Mouse (Mus musculus) hindbrain, embryonic 11.5 days (tissue): ENCODE results near the gene Iqsec1. TPM values are rescaled to one million over a fixed set of nuclear protein-coding genes. Genes with fewer than 3 reads are reported as not detected.

Source experiments
- ATAC-seq: fragments of 200-750 bp; cut with Nextera tagmentation; 2 replicates; pipeline ENCODE4 v1.8.0; 2017; ENCODE audit warnings: mild to moderate bottlenecking, moderate TSS enrichment, moderate library complexity; ENCODE audit not compliant: low FRiP score
- DNase-seq: peaks from one replicate; pipeline ENCODE4 v3.0.0-alpha.2; 2015; ENCODE audit warnings: low spot score
- H3K27ac ChIP-seq: fragments of 300-500 bp; sonication (generic); 2 replicates; pipeline ENCODE4 v1.5.1; 2014; ENCODE audit warnings: mild to moderate bottlenecking, low read depth, low read length
- H3K27me3 ChIP-seq: fragments of 300-500 bp; sonication (generic); 2 replicates; pipeline ENCODE4 v1.6.1; 2014; ENCODE audit warnings: mild to moderate bottlenecking, low read length, moderate library complexity, mixed read lengths; ENCODE audit not compliant: control insufficient read depth, insufficient read depth
- H3K36me3 ChIP-seq: fragments of 300-500 bp; sonication (generic); 2 replicates; pipeline ENCODE4 v1.6.1; 2014; ENCODE audit warnings: mild to moderate bottlenecking, low read length, moderate library complexity, mixed read lengths; ENCODE audit not compliant: control insufficient read depth, insufficient read depth
- H3K4me1 ChIP-seq: fragments of 300-500 bp; sonication (generic); replicated peaks from 2 replicates; pipeline ENCODE4 v1.6.1; 2014; ENCODE audit warnings: low read length, mixed read lengths; ENCODE audit not compliant: control insufficient read depth, insufficient read depth
- H3K4me2 ChIP-seq: fragments of 300-500 bp; sonication (generic); replicated peaks from 2 replicates; pipeline ENCODE4 v1.6.1; 2014; ENCODE audit warnings: mild to moderate bottlenecking, low read depth, low read length
- H3K4me3 ChIP-seq: fragments of 300-500 bp; sonication (generic); 2 replicates; pipeline ENCODE4 v1.5.1; 2014; ENCODE audit warnings: low read depth, low read length
- H3K9ac ChIP-seq: fragments of 300-500 bp; sonication (generic); 2 replicates; pipeline ENCODE4 v1.6.1; 2014; ENCODE audit warnings: low read depth, low read length
- H3K9me3 ChIP-seq: fragments of 300-500 bp; sonication (generic); 2 replicates; pipeline ENCODE4 v1.6.1; 2016; ENCODE audit warnings: low read length; ENCODE audit not compliant: control insufficient read depth
- WGBS: fragments of 180-500 bp; shearing (Covaris S2); extraction: QIAGEN DNeasy Blood & Tissue Kit; methylation state at CpG from one replicate; pipeline ENCODE4 v1.1.7; 2014; 5-methylcytosine and 5-hydroxymethylcytosine counted together
- polyA plus RNA-seq: library from polyadenylated mRNA; unstranded; fragments of >200 nt; fragmentation: Nextera tagmentation; extraction: Ambion mirVana; gene quantifications from 2 replicates; pipeline ENCODE4 v1.2.1, GENCODE M21; 2014

Gene Iqsec1
- polyA plus RNA-seq, 1 experiment from 2014 or later, result 22.4 TPM

DNA sequence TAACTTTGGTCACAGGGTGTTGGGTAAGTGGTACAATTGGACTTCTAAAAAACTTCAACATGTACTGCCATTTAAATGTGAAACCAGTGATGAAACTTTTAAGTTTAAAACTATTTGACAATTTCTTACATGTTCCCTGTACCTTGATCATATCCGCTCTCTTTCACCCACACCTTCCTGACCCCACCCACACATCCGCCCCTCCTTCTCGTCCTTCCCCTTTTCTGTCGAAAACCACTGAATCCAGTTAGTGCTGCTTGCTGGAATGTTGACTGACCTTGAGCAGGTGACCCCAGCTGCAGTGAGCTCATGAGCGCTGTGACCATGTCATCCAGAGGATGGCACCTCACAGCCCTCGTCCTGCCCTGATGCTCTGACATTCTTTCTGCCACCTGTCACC lies 359.0 kb downstream of the Iqsec1 start:
- no peak overlapping the region for H3K4me3 ChIP-seq
- H3K4me2 ChIP-seq, result no peak overlapping the region
- no peak for DNase-seq
- H3K36me3 ChIP-seq, result no peaks in the 10 kb centered on the region
- H3K9me3 ChIP-seq, result no peaks in the 10 kb centered on the region
- H3K4me1 ChIP-seq, result no peaks in the 10 kb centered on the region
- no peak overlapping the region for H3K9ac ChIP-seq
- 93% methylated on average over 6 of the region's 6 CpGs for WGBS
- no peak for ATAC-seq
- H3K27ac ChIP-seq, result no peak overlapping the region
- H3K27me3 ChIP-seq, result no peaks in the 10 kb centered on the region

DNA sequence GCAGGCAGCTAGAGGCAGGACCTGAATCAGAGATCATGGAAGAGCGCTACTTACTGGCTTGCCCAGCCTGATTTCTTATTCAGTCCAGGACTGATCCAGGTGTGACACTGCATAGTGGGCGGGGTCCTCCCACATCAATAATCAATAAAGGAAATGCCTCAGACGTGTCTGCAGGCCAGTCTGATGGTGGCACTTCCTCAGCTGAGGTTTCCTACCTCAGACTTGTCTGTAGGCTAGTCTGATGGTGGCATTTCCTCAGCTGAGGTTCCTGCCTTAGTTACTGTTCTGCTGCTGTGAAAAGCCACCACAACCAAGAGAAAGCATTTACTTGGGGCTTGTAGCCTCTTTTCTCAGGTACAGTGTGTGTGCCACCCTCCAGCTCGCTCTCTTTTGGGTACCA lies 360.9 kb downstream of the Iqsec1 start:
- DNase-seq (no peak), ATAC-seq (no peak)
- no peaks in the 10 kb centered on the region for H3K36me3 ChIP-seq
- H3K9me3 ChIP-seq, result no peaks in the 10 kb centered on the region
- WGBS, result 82% methylated on average over 4 of the region's 4 CpGs
- H3K4me2 ChIP-seq, result no peak overlapping the region
- H3K27ac ChIP-seq, result no peak overlapping the region
- H3K27me3 ChIP-seq, result no peaks in the 10 kb centered on the region
- H3K4me3 ChIP-seq, result no peak overlapping the region
- H3K9ac ChIP-seq, result no peak overlapping the region
- no peaks in the 10 kb centered on the region for H3K4me1 ChIP-seq

DNA sequence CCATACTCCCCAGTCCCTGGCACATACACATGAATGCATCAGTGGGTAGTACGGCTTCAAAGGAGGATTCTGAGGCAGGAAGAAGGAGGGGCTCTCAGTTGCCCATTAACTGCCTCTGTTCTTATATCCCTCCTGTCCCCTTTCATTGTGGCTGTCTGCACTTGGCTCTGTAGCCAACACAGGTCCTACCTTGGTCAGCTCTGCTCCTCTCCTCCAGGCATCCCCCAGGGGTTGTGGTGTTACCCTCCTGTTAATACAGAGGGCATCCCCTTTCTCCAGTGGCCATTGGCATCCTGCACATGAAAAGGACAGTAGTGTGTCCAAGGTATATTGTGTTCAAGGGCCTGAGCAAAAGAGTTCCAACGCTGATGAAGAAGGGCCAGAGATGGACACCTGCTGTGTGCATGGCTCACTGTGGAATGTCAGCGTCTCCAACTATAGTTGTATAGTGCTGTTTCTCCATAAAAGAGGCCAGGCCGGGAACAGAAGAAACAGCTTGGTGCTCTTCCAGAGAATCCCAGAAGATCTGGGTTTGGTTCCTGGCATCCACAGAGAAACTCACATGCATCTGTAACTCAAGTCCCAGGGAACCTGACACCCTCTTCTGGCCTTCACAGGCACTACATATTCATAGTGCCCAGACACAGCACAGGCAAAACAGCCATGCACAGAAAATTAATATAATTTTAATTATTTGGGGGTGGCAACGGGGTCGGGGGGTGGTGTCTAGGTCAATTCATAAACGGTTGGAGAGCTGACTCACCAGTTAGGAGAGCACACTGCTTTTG lies 363.1 kb downstream of the Iqsec1 start:
- Histone ChIP-seq H3K4me2 (no peak overlapping the region), H3K27ac (no peak overlapping the region), H3K36me3 (no peaks in the 10 kb centered on the region), H3K9me3 (no peaks in the 10 kb centered on the region), H3K4me1 (no peaks in the 10 kb centered on the region; the same call in 1 of the 2 replicates), H3K9ac (no peak overlapping the region), H3K4me3 (no peak overlapping the region), H3K27me3 (no peaks in the 10 kb centered on the region)
- DNase-seq, result no peak
- 81% methylated on average over 7 of the region's 7 CpGs for WGBS
- no peak for ATAC-seq

- ATAC-seq (no peak), DNase-seq (no peak)
- Histone ChIP-seq H3K9me3 (no peaks in the 10 kb centered on the region), H3K27ac (no peak overlapping the region), H3K27me3 (no peaks in the 10 kb centered on the region), H3K36me3 (no peaks in the 10 kb centered on the region), H3K9ac (no peak overlapping the region), H3K4me2 (no peak overlapping the region), H3K4me1 (no peaks in the 10 kb centered on the region; the same call in 1 of the 2 replicates), H3K4me3 (no peak overlapping the region)
- WGBS, result 80% methylated on average over 11 of the region's 11 CpGs
Measured at GRCm38 (mm10) chr6:90624733-90625132, 363.8 kb downstream of the Iqsec1 start.

DNA sequence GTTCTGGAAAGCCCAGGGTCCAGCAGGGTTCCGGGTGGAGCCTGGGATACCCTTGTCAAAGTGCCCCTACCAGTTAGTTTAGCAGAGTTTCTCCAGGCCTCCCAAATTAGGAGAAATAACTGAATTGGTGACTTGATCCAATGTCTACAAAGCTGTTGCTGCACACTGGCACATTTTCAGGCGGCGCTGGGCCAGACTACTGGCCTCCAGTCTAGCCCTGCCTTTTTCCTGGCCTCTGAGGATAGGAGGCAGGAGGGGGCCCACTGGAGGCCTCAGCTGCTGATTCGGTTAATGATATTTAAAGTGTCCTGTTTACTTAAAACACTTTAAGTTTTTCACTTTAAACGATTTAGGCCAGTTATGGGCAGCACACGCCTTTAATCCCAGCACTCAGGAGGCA lies 364.3 kb downstream of the Iqsec1 start:
- no peak overlapping the region for H3K4me3 ChIP-seq
- H3K4me1 ChIP-seq, result no peaks in the 10 kb centered on the region; the same call in 1 of the 2 replicates
- no peaks in the 10 kb centered on the region for H3K36me3 ChIP-seq
- no peaks in the 10 kb centered on the region for H3K9me3 ChIP-seq
- H3K9ac ChIP-seq, result no peak overlapping the region
- no peak overlapping the region for H3K4me2 ChIP-seq
- ATAC-seq (no peak), DNase-seq (no peak)
- WGBS, result 90% methylated on average over 6 of the region's 6 CpGs
- no peaks in the 10 kb centered on the region for H3K27me3 ChIP-seq
- H3K27ac ChIP-seq, result no peak overlapping the region

DNA sequence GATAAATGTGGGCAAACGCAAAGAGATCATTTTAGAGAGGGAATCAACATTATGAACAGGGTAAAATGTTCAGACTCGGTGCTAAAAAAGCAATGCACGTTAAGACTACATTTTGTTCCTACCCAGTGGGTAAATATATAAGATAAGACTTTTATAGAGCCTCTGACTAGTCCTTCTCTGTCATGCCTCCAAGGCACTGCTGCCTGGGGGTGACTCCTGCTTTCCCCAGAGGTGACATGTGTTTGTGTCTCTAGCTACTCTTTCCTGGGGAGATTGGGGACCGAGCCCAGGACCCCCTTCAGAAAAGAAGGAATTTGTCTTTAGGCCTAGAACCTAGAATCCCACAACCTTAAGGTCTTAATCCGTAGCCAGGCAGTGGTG lies 365.0 kb downstream of the Iqsec1 start:
- WGBS, result 85% methylated on average over 5 of the region's 5 CpGs
- Histone ChIP-seq H3K9me3 (no peaks in the 10 kb centered on the region), H3K4me1 (no peaks in the 10 kb centered on the region; the same call in 1 of the 2 replicates), H3K4me2 (no peak overlapping the region), H3K9ac (no peak overlapping the region), H3K4me3 (no peak overlapping the region), H3K36me3 (no peaks in the 10 kb centered on the region), H3K27ac (no peak overlapping the region), H3K27me3 (no peaks in the 10 kb centered on the region)
- ATAC-seq, result no peak
- no peak for DNase-seq

- Histone ChIP-seq H3K4me2 (no peak overlapping the region), H3K4me1 (no peaks in the 10 kb centered on the region; the same call in 1 of the 2 replicates), H3K27me3 (no peaks in the 10 kb centered on the region), H3K9ac (no peak overlapping the region), H3K36me3 (no peaks in the 10 kb centered on the region), H3K9me3 (no peaks in the 10 kb centered on the region), H3K4me3 (no peak overlapping the region), H3K27ac (no peak overlapping the region)
- 42% methylated on average over 11 of the region's 11 CpGs for WGBS
- no peak for DNase-seq
- ATAC-seq, result no peak
Measured at GRCm38 (mm10) chr6:90622758-90623455, 365.6 kb downstream of the Iqsec1 start.

DNA sequence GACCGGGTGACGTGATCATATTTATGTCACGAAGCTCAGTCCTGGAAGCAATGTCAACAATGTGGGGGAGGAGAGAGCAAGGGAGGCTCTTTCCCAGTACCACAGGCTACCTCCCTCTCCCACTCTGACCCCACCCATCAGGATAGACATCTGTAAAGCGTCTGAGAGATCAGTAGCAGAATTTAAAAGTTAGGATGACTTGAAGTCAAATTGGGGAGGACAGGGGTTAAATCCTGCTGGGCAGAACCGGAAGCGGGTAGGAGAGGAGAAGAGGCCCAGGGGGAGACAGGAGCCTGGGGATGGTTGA lies 366.9 kb downstream of the Iqsec1 start:
- Histone ChIP-seq H3K36me3 (no peaks in the 10 kb centered on the region), H3K4me2 (no peak overlapping the region), H3K4me1 (no peaks in the 10 kb centered on the region; the same call in 1 of the 2 replicates), H3K4me3 (no peak overlapping the region), H3K9me3 (no peaks in the 10 kb centered on the region), H3K27me3 (no peaks in the 10 kb centered on the region), H3K27ac (no peak overlapping the region), H3K9ac (no peak overlapping the region)
- DNase-seq (no peak), ATAC-seq (no peak)
- WGBS, result 75% methylated on average over 6 of the region's 6 CpGs
